Mouse (Mus musculus): ENCODE data around the gene Prkag2.

GRCm38 (mm10) chr5:25146705-25147104, 46.3 kb upstream of the Prkag2 start:
- TF ChIP-seq GATA1 (IDR thresholded peaks at IDR 0.05; ENCODE audit: borderline replicate concordance, low read length) (no peak), FLI1 (IDR thresholded peaks at IDR 0.05; ENCODE audit: low read length) (no peak)
